Mouse (Mus musculus) adrenal gland, postnatal 25 days (tissue): ENCODE measurements around the gene Ociad2. TPM values are rescaled to one million over a fixed set of nuclear protein-coding genes. Genes with fewer than 3 reads are reported as not detected.

Source experiments
- DNase-seq: peaks from one replicate; pipeline ENCODE4 v3.0.0; 2021; ENCODE audit warnings: mixed read lengths
- total RNA-seq: library from RNA; stranded (reverse); gene quantifications from 2 replicates; pipeline ENCODE4 v1.2.3, GENCODE M21; 2021

Ociad2 gene
- total RNA-seq, 1 experiment from 2014 or later, result 17.4 TPM

DNA sequence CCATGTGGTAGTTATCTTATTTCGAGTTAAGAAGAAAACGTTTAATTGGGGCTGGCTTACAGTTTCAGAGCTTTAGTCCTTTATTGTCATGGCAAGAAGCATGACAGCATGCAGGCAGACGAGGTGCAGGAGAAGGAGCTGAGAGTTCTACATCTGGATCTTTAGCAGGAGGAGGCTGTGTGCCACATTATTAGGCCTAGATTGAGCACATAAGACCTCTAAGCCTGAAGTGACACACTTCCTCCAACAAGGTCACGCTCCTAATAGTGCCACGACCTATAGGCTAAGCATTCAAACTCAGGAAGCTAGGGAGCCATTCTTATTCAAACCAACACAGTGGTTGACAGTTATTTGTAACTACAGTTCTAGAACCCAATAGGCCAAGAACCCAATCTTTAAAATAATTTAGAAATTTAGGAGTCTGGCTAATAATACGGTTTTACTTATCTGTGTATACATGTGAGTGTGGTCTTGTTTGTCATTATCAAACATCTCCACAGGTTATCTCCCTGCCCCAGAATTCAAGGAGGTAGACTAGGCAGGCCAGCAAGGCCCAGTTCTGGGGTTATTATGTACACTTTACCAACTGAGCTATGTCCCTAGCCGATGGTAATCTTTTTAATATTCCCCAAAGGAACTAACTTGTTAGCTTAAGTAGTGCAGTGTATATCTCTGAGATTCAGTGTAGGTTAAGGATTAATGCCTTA lies 39.1 kb downstream of the Ociad2 start:
- DNase-seq, result no peak

- no peak for DNase-seq
Measured at GRCm38 (mm10) chr5:73295916-73296315, 44.9 kb downstream of the Ociad2 start.

DNA sequence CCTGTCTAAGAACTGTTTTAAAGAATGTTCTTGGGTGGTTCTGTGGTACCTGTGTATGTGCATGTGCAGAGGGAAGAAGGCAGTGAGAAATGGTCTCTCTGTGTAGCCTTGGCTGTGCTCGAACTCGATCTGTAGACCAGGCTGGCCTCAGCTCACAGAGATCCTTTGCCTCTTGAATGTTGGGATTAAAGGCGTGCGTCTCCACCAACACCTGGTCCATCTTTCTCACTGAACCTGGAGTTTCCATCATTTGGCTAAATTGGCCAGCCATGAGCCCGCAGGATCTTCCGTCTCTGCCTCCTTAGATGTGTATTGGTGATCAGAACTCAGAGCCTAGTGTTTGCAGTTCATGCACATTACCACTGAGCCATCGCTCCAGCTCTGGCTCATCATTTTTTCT lies 45.8 kb downstream of the Ociad2 start:
- no peak for DNase-seq

DNA sequence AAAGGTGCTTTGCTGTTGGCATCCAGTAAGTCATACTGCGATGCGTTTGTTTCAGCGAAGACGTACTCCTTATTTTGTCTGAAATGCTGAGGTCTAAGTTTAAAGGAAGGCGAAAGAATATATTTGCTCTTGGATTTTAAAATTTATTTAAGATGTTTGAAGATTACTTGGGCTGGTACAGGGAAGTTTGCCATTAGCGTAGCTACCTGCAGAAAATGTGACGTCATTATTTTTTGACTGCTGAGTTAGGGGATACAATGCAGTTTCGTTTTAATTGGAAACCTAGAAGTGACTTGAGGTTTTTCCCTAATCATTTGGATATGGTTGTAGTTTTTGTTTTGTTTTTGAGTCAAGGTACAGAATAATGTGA lies 47.4 kb downstream of the Ociad2 start:
- no peak for DNase-seq

- DNase-seq, result peak; percentile 92
Measured at GRCm38 (mm10) chr5:73292502-73293457, 48.0 kb downstream of the Ociad2 start, which contains the start of gene Ociad1. TSS of gene Ociad1 (plus strand) at chr5:73292784.

DNA sequence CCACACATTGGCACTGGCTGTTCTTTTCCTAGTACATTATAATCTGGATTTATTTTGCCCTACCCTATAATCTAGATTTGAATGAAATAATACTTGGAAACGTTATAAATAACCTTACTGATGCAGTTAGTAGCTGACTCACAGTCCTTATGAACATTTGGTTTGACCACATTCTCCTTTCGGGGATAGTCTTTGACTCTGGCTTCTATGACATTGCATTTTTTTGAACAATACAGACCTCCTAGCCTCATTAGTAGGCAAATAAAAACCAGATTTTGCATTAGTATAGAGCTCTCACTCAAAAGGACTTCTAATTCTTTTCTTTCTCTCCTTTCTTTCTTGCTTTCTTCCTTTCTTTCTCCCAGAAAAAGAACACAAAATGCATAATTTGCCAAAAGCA lies 50.9 kb downstream of the Ociad2 start:
- DNase-seq, result no peak

DNA sequence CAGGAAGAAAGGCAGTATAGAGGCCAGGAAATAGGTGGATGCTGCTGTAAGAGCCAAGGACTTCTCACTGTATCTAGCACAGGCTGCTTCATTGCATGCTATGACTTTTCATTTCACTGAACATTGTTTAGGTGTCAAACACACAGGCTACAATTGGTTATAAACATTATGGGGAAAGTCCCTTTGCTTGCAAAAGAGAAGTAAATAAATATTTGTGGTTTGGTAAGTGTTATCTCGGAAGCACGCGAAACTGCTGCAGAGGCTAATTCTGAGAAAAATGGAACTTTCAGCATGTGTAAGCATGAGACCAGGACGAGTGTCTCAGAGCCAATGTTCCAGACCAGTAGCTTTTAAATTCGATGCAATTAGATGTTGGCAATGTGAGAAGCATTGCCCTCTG lies 54.2 kb downstream of the Ociad2 start:
- no peak for DNase-seq

DNA sequence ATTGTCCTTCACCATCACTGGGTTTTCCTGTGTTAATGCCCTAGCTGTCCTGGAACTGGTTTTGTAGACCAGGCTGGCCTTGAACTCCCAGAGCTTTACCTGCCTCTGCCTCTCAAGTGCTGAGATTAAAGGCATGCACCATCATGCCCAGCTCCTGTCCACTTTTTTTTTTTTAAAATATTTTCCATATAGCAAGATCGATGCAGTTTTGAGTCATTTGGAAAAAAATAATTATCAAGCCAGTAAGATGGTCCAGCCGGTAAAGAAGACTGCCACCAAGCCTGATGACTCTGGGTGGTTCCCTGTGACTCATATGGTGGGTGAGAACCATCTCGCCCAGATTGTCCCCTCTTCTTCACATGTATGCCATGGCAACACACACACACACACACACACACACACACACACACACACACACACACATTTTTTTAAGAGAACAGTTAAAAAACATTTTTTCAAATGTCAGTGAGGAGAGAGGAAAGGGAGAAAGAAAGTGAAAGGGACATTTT lies 55.3 kb downstream of the Ociad2 start:
- no peak for DNase-seq

- DNase-seq, result no peak
Measured at GRCm38 (mm10) chr5:73284046-73284445, 56.8 kb downstream of the Ociad2 start.

GRCm38 (mm10) chr5:73280567-73280850 lies 60.3 kb downstream of the Ociad2 start:
- no peak for DNase-seq

- no peak for DNase-seq
Measured at GRCm38 (mm10) chr5:73279732-73280566, 60.9 kb downstream of the Ociad2 start.

GRCm38 (mm10) chr5:73279190-73279589 lies 61.6 kb downstream of the Ociad2 start:
- DNase-seq, result no peak

DNA sequence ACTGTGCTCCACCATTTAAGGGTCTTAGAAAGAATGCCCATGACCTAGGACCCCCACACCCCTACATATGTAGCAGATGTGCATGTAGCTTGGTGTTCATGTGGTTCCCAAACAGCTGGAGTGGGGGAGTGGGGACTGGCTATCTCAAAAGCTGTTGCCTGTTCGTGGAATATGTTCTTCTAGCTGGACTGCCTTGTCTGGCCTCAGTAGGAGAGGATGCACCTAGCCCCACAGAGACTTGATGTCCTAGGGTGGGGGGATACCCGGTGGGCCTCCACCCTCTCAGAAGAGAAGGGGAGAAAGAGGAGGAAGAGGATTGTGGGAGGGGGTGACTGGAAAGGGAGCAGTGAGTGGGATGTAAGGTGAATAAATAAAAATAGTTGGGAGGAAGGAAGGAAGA lies 65.9 kb downstream of the Ociad2 start:
- no peak for DNase-seq

- no peak for DNase-seq
Measured at GRCm38 (mm10) chr5:73273171-73273570, 67.7 kb downstream of the Ociad2 start.

Other genes starting within 250 kb of the Ociad2 start
- gene Fryl, start 84.4 kb downstream of the Ociad2 start, total RNA-seq, result 52.3 and 60.0 TPM in 2 replicates
- 245 and 249 TPM in 2 replicates for gene Ociad1, start 48.2 kb downstream of the Ociad2 start, total RNA-seq
- gene Cwh43, start 65.0 kb upstream of the Ociad2 start, total RNA-seq, result 0.12 TPM in 1 of 2 replicates, not detected in the other
- gene Dcun1d4, start 140.0 kb upstream of the Ociad2 start, total RNA-seq, result 38.0 and 55.6 TPM in 2 replicates